Mouse (Mus musculus): ENCODE results near the gene Nutf2.

The Nutf2 gene

GRCm38 (mm10) chr8:105854715-105855216 lies 5.6 kb upstream of the Nutf2 start, which contains the start of gene Thap11:
Gene Thap11 (plus strand): TSS chr8:105855132.
- DNase-seq (ENCODE audit: low read depth in 1 of 2, low spot score in 2 of 2) = peak; percentile 69 to 80

- DNase-seq (ENCODE audit: low read depth in 1 of 2, low spot score in 2 of 2) = no peak
Measured at GRCm38 (mm10) chr8:105855248-105856167, 4.9 kb upstream of the Nutf2 start.

GRCm38 (mm10) chr8:105856168-105856835 lies 4.1 kb upstream of the Nutf2 start:
- no peak for DNase-seq (ENCODE audit: low read depth in 1 of 2, low spot score in 2 of 2)

GRCm38 (mm10) chr8:105858495-105858894 lies 1.9 kb upstream of the Nutf2 start:
- peak; percentile 51 to 70 for DNase-seq (ENCODE audit: low read depth in 1 of 2, low spot score in 2 of 2)

GRCm38 (mm10) chr8:105859314-105859713 lies 1.1 kb upstream of the Nutf2 start:
- no peak for DNase-seq (ENCODE audit: low read depth in 1 of 2, low spot score in 2 of 2)

- DNase-seq (ENCODE audit: low read depth in 1 of 2, low spot score in 2 of 2) = no peak
Measured at GRCm38 (mm10) chr8:105861951-105862350, 1.6 kb downstream of the Nutf2 start.

- DNase-seq (ENCODE audit: low read depth in 1 of 2, low spot score in 2 of 2) = no peak
Measured at GRCm38 (mm10) chr8:105866364-105867029, 6.1 kb downstream of the Nutf2 start.

GRCm38 (mm10) chr8:105874301-105874700 lies 13.9 kb downstream of the Nutf2 start:
- no peak for DNase-seq (ENCODE audit: low read depth in 1 of 2, low spot score in 2 of 2)

- DNase-seq (ENCODE audit: low read depth in 1 of 2, low spot score in 2 of 2) = peak; percentile 59 to 82
Measured at GRCm38 (mm10) chr8:105880754-105881520, 20.6 kb downstream of the Nutf2 start, which contains the start of gene Edc4. Gene Edc4 (plus strand): TSS chr8:105880881.

GRCm38 (mm10) chr8:105889756-105890465 lies 29.5 kb downstream of the Nutf2 start:
- DNase-seq (ENCODE audit: low read depth in 1 of 2, low spot score in 2 of 2) = no peak

- no peak for DNase-seq (ENCODE audit: low read depth in 1 of 2, low spot score in 2 of 2)
Measured at GRCm38 (mm10) chr8:105890870-105891269, 30.5 kb downstream of the Nutf2 start.

GRCm38 (mm10) chr8:105892432-105892831 lies 32.1 kb downstream of the Nutf2 start:
- DNase-seq (ENCODE audit: low read depth in 1 of 2, low spot score in 2 of 2) = no peak

- no peak for DNase-seq (ENCODE audit: low read depth in 1 of 2, low spot score in 2 of 2)
Measured at GRCm38 (mm10) chr8:105893339-105893738, 33.0 kb downstream of the Nutf2 start, which contains the start of gene Nrn1l. Gene Nrn1l (plus strand): TSS chr8:105893567.

GRCm38 (mm10) chr8:105897801-105898480 lies 37.6 kb downstream of the Nutf2 start:
- no peak for DNase-seq (ENCODE audit: low read depth in 1 of 2, low spot score in 2 of 2)

GRCm38 (mm10) chr8:105900180-105900940 lies 40.0 kb downstream of the Nutf2 start, which contains the start of gene Pskh1:
Gene Pskh1 (plus strand): TSS chr8:105900441.
- DNase-seq (ENCODE audit: low read depth in 1 of 2, low spot score in 2 of 2) = peak; percentile 75 to 88

GRCm38 (mm10) chr8:105900941-105901616 lies 40.7 kb downstream of the Nutf2 start:
- no peak for DNase-seq (ENCODE audit: low read depth in 1 of 2, low spot score in 2 of 2)

GRCm38 (mm10) chr8:105919390-105919789 lies 59.0 kb downstream of the Nutf2 start:
- DNase-seq (ENCODE audit: low read depth in 1 of 2, low spot score in 2 of 2) = no peak

- no peak for DNase-seq (ENCODE audit: low read depth in 1 of 2, low spot score in 2 of 2)
Measured at GRCm38 (mm10) chr8:105925123-105925522, 64.7 kb downstream of the Nutf2 start.
